ENCODE assay signal across 11 mouse cellular contexts in genomic region chr2:156177079-156177478, GRCm38 (mm10). TPM values are rescaled to one million over a fixed set of nuclear protein-coding genes. Genes with fewer than 3 reads are reported as not detected.
DNase-seq lines count a peak whose midpoint lies in the region; ATAC-seq and TF ChIP-seq lines count a peak whose summit lies in the region.
"Had no signal": no experiment of that assay in that cellular context is flagged by ENCODE, and none has a peak within 500 bp of the region (broad histone marks: within the 10 kb centered on the region; RNA-seq: fewer than 3 reads in every experiment).

No protein-coding gene starts in this region.

- no peaks in the 10 kb centered on the region for H3K27me3 ChIP-seq in forebrain, embryonic 10.5 days (ENCODE audit: poor library complexity, severe bottlenecking)
- no peaks in the 10 kb centered on the region for H3K27me3 ChIP-seq in forebrain, embryonic 13.5 days
- no peaks in the 10 kb centered on the region for H3K27me3 ChIP-seq in kidney, postnatal 0 days (ENCODE audit: insufficient read depth, low read length)
- H3K27me3 ChIP-seq in E14TG2a.4 (ENCODE audit: insufficient read depth, low read length), result no peaks in the 10 kb centered on the region
- no peaks in the 10 kb centered on the region for H3K27me3 ChIP-seq in liver, embryonic 13.5 days

- DNase-seq in forebrain, embryonic 10.5 days (ENCODE audit: extremely low spot score, low spot score), result no peak
- DNase-seq in kidney, postnatal 0 days (ENCODE audit: low spot score), result no peak
- DNase-seq in kidney, adult 8-10 months, result no peak
- no peak for DNase-seq in liver, embryonic 13.5 days
- DNase-seq: kidney, adult 9 months; right cerebral cortex, postnatal 14 days; thymus, adult 2 months had no signal

- H3K9me3 ChIP-seq in forebrain, embryonic 10.5 days, result no peaks in the 10 kb centered on the region
- H3K9me3 ChIP-seq in forebrain, embryonic 13.5 days (replicated peaks), result no peaks in the 10 kb centered on the region
- no peaks in the 10 kb centered on the region for H3K9me3 ChIP-seq in kidney, postnatal 0 days (replicated peaks; ENCODE audit: low read length)
- no peaks in the 10 kb centered on the region for H3K9me3 ChIP-seq in E14TG2a.4 (ENCODE audit: low read length)
- no peaks in the 10 kb centered on the region for H3K9me3 ChIP-seq in liver, embryonic 13.5 days (replicated peaks)

- H3K36me3 ChIP-seq in forebrain, embryonic 10.5 days (replicated peaks), result peaks cover 68% of the 10 kb centered on the region
- peaks cover 48% of the 10 kb centered on the region for H3K36me3 ChIP-seq in forebrain, embryonic 13.5 days (ENCODE audit: poor library complexity, severe bottlenecking)
- H3K36me3 ChIP-seq in kidney, postnatal 0 days (ENCODE audit: insufficient read depth, low read length), result peaks cover 28% of the 10 kb centered on the region
- peaks cover 69% of the 10 kb centered on the region for H3K36me3 ChIP-seq in E14TG2a.4 (ENCODE audit: insufficient read depth, low read length)
- H3K36me3 ChIP-seq in liver, embryonic 13.5 days, result peaks cover 61% of the 10 kb centered on the region

- no peak overlapping the region for H3K4me2 ChIP-seq in forebrain, embryonic 13.5 days
- H3K4me2 ChIP-seq in kidney, postnatal 0 days (ENCODE audit: low read length), result peak overlapping the region; percentile 33
- peak overlapping the region; percentile 44 for H3K4me2 ChIP-seq in liver, embryonic 13.5 days

- H3K4me1 ChIP-seq in forebrain, embryonic 10.5 days, result peaks cover 31% of the 10 kb centered on the region
- peaks cover 43% of the 10 kb centered on the region for H3K4me1 ChIP-seq in forebrain, embryonic 13.5 days
- H3K4me1 ChIP-seq in kidney, postnatal 0 days (replicated peaks; ENCODE audit: insufficient read depth, low read length), result peaks cover 4% of the 10 kb centered on the region
- peaks cover 57% of the 10 kb centered on the region for H3K4me1 ChIP-seq in E14TG2a.4 (replicated peaks; ENCODE audit: low read depth, low read length)
- peaks cover 36% of the 10 kb centered on the region for H3K4me1 ChIP-seq in liver, embryonic 13.5 days (replicated peaks)

- H3K27ac ChIP-seq in forebrain, embryonic 10.5 days, result no peak overlapping the region
- H3K27ac ChIP-seq in forebrain, embryonic 13.5 days, result no peak overlapping the region
- H3K27ac ChIP-seq in kidney, postnatal 0 days, result no peak overlapping the region
- no peak overlapping the region for H3K27ac ChIP-seq in liver, embryonic 13.5 days

- ATAC-seq in forebrain, embryonic 13.5 days, result no peak
- no peak for ATAC-seq in kidney, postnatal 0 days (replicated peaks; ENCODE audit: low FRiP score, low read depth)
- no peak for ATAC-seq in liver, embryonic 13.5 days (ENCODE audit: low read depth)
- no peak for ATAC-seq in cerebellum, adult (ENCODE audit: insufficient number of reproducible peaks, low FRiP score, low TSS enrichment)
- ATAC-seq in granulocyte monocyte progenitor cell, adult 5-6 weeks (replicated peaks; ENCODE audit: poor library complexity, severe bottlenecking), result no peak

- no peak overlapping the region for H3K9ac ChIP-seq in forebrain, embryonic 13.5 days
- H3K9ac ChIP-seq in kidney, postnatal 0 days (ENCODE audit: low read depth, low read length), result no peak overlapping the region
- H3K9ac ChIP-seq in liver, embryonic 13.5 days, result peak overlapping the region; percentile 15; the same call in 1 of the 2 replicates

- TF ChIP-seq CTCF in kidney, postnatal 0 days (IDR thresholded peaks at IDR 0.05; ENCODE audit: low read depth), result no peak
- TF ChIP-seq CTCF in E14TG2a.4 (conservative IDR thresholded peaks at IDR 0.05; ENCODE audit: low read length), result no peak

- WGBS in forebrain, embryonic 10.5 days, result 90% methylated on average over 6 of the region's 6 CpGs
- WGBS in forebrain, embryonic 13.5 days, result 88% methylated on average over 6 of the region's 6 CpGs
- WGBS in kidney, postnatal 0 days, result 72% methylated on average over 6 of the region's 6 CpGs
- 73% methylated on average over 6 of the region's 6 CpGs for WGBS in liver, embryonic 13.5 days (ENCODE audit: insufficient replicate concordance)

- H3K4me3 ChIP-seq in forebrain, embryonic 10.5 days, result 0 out of 2 replicates have a peak overlapping the region, but pooled peaks have one; percentile 7
- H3K4me3 ChIP-seq in forebrain, embryonic 13.5 days, result no peak overlapping the region
- 0 out of 2 replicates have a peak overlapping the region, but pooled peaks have one; percentile 6 for H3K4me3 ChIP-seq in kidney, postnatal 0 days (replicated peaks; ENCODE audit: low read depth, low read length)
- H3K4me3 ChIP-seq in E14TG2a.4 (replicated peaks; ENCODE audit: low read length), result peak overlapping the region; percentile 97; the same call in 1 of the 2 replicates
- peak overlapping the region; percentile 23 for H3K4me3 ChIP-seq in liver, embryonic 13.5 days (replicated peaks)

RNA-seq across cellular contexts. Expression of gene Rbm39, which starts 3.0 kb away (rescaled TPM):
- 542 and 576 TPM in 2 replicates for polyA plus RNA-seq in forebrain, embryonic 10.5 days (2016; fragmentation: Nextera tagmentation; extraction: Ambion mirVana)
- polyA plus RNA-seq in forebrain, embryonic 13.5 days (2015; fragmentation: Nextera tagmentation; extraction: Ambion mirVana), result 686 and 711 TPM in 2 replicates
- 636 and 701 TPM in 2 replicates for polyA plus RNA-seq in kidney, postnatal 0 days (2015; fragmentation: Nextera tagmentation; extraction: Ambion mirVana)
- polyA plus RNA-seq in liver, embryonic 13.5 days (2015; fragmentation: Nextera tagmentation; extraction: Ambion mirVana), result 276 and 316 TPM in 2 replicates
- total RNA-seq in granulocyte monocyte progenitor cell, adult 5-6 weeks (2014; fragmentation: Nextera tagmentation), result 317 and 379 TPM in 2 replicates
- total RNA-seq in granulocyte monocyte progenitor cell, adult 5-6 weeks (2017), result 566 and 641 TPM in 2 replicates

RNA-seq across cellular contexts. Expression of gene Phf20, which starts 19.2 kb away (rescaled TPM):
- 71.6 and 77.4 TPM in 2 replicates for polyA plus RNA-seq in forebrain, embryonic 10.5 days (2016; fragmentation: Nextera tagmentation; extraction: Ambion mirVana)
- polyA plus RNA-seq in forebrain, embryonic 13.5 days (2015; fragmentation: Nextera tagmentation; extraction: Ambion mirVana), result 130 and 133 TPM in 2 replicates
- polyA plus RNA-seq in kidney, postnatal 0 days (2015; fragmentation: Nextera tagmentation; extraction: Ambion mirVana), result 63.8 and 68.9 TPM in 2 replicates
- 16.5 and 19.8 TPM in 2 replicates for polyA plus RNA-seq in liver, embryonic 13.5 days (2015; fragmentation: Nextera tagmentation; extraction: Ambion mirVana)
- total RNA-seq in granulocyte monocyte progenitor cell, adult 5-6 weeks (2014; fragmentation: Nextera tagmentation), result 17.1 and 33.3 TPM in 2 replicates
- total RNA-seq in granulocyte monocyte progenitor cell, adult 5-6 weeks (2017), result 32.1 and 53.4 TPM in 2 replicates

RNA-seq across cellular contexts. Expression of gene Nfs1, which starts 33.1 kb away (rescaled TPM):
- polyA plus RNA-seq in forebrain, embryonic 10.5 days (2016; fragmentation: Nextera tagmentation; extraction: Ambion mirVana), result 41.7 and 45.2 TPM in 2 replicates
- polyA plus RNA-seq in forebrain, embryonic 13.5 days (2015; fragmentation: Nextera tagmentation; extraction: Ambion mirVana), result 36.7 and 38.8 TPM in 2 replicates
- 60.5 and 64.0 TPM in 2 replicates for polyA plus RNA-seq in kidney, postnatal 0 days (2015; fragmentation: Nextera tagmentation; extraction: Ambion mirVana)
- polyA plus RNA-seq in liver, embryonic 13.5 days (2015; fragmentation: Nextera tagmentation; extraction: Ambion mirVana), result 65.0 and 70.9 TPM in 2 replicates
- 57.3 and 66.6 TPM in 2 replicates for total RNA-seq in granulocyte monocyte progenitor cell, adult 5-6 weeks (2014; fragmentation: Nextera tagmentation)
- total RNA-seq in granulocyte monocyte progenitor cell, adult 5-6 weeks (2017), result 38.8 and 41.6 TPM in 2 replicates

RNA-seq across cellular contexts. Expression of gene Romo1, which starts 33.2 kb away (rescaled TPM):
- 379 and 398 TPM in 2 replicates for polyA plus RNA-seq in forebrain, embryonic 10.5 days (2016; fragmentation: Nextera tagmentation; extraction: Ambion mirVana)
- polyA plus RNA-seq in forebrain, embryonic 13.5 days (2015; fragmentation: Nextera tagmentation; extraction: Ambion mirVana), result 389 and 451 TPM in 2 replicates
- polyA plus RNA-seq in kidney, postnatal 0 days (2015; fragmentation: Nextera tagmentation; extraction: Ambion mirVana), result 524 and 529 TPM in 2 replicates
- 254 and 270 TPM in 2 replicates for polyA plus RNA-seq in liver, embryonic 13.5 days (2015; fragmentation: Nextera tagmentation; extraction: Ambion mirVana)
- 174 and 217 TPM in 2 replicates for total RNA-seq in granulocyte monocyte progenitor cell, adult 5-6 weeks (2014; fragmentation: Nextera tagmentation)
- total RNA-seq in granulocyte monocyte progenitor cell, adult 5-6 weeks (2017), result 28.9 and 38.1 TPM in 2 replicates

RNA-seq across cellular contexts. Expression of gene Gm28036, which starts 50.2 kb away (rescaled TPM):
- polyA plus RNA-seq in forebrain, embryonic 10.5 days (2016; fragmentation: Nextera tagmentation; extraction: Ambion mirVana), result 20.7 TPM in 2 replicates
- 20.7 and 21.2 TPM in 2 replicates for polyA plus RNA-seq in forebrain, embryonic 13.5 days (2015; fragmentation: Nextera tagmentation; extraction: Ambion mirVana)
- 8.0 and 11.9 TPM in 2 replicates for polyA plus RNA-seq in kidney, postnatal 0 days (2015; fragmentation: Nextera tagmentation; extraction: Ambion mirVana)
- polyA plus RNA-seq in liver, embryonic 13.5 days (2015; fragmentation: Nextera tagmentation; extraction: Ambion mirVana), result 7.4 and 8.8 TPM in 2 replicates
- 11.6 and 29.4 TPM in 2 replicates for total RNA-seq in granulocyte monocyte progenitor cell, adult 5-6 weeks (2014; fragmentation: Nextera tagmentation)
- total RNA-seq in granulocyte monocyte progenitor cell, adult 5-6 weeks (2017), result 27.0 and 32.3 TPM in 2 replicates
